Mouse (Mus musculus): Measurements from ENCODE around the gene Abca8a.

Gene Abca8a

DNA sequence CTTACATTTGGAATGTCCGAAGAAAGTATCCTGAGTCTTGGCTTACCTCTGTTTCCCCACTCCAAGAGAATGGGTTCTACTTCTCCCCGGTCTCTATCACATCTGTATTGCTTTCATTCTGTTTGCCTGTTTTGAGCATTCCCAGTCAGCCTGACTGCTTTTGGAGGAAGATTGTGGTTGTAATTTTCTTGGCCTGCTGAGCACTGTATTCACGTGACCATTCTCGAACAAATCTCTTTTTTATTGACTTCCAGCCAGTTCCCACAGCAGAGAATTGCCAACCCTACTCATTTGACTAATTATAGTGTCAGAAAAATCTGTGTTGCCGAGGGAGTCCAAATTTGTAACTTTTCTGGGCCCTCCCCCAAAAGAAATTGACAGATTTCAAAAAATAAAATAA is at the start of gene Abca8a:
Abca8a (minus strand) TSS at position 121 of the 400 bp plus-strand sequence.
- DNase-seq (ENCODE audit: low spot score), result no peak

DNA sequence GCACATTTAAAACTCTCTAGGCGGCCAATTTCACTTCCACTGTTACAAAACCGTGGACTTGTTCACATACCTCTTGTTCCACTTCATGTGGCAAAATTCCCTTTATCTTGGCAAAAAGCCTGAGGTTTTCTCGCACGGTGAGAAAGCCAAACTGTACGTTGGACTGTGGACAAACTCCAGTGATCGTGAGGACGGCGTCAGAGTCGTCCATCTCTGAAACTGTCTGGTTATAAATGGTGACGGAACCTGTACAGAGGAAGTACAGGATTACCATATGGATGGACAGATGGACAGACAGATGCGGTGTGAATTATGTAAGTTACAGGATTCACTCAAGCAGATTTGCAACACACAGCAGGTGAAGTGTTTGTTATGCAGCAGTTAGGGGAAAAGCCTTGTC is 49.6 kb upstream of the Abca8a start:
- DNase-seq (ENCODE audit: low spot score), result no peak

DNA sequence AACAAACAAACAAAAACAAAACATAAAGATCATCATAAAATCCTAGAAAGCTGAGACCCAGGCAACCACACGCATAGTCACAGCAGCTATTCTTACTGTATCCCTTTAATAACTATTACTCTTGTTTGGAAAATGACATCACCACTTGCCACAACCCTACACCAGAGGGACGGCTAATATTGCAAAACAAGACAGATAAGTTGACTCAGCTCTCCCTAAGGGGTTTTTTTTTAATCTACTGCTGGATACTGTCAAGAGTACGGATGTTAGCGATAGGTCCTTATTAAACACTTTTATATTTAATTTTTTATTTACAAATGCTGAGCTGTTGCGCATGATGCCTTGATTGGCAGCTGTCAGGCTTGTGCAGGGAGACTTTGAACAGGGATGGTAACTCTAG is 35.0 kb upstream of the Abca8a start:
- no peak for DNase-seq (ENCODE audit: low spot score)

DNA sequence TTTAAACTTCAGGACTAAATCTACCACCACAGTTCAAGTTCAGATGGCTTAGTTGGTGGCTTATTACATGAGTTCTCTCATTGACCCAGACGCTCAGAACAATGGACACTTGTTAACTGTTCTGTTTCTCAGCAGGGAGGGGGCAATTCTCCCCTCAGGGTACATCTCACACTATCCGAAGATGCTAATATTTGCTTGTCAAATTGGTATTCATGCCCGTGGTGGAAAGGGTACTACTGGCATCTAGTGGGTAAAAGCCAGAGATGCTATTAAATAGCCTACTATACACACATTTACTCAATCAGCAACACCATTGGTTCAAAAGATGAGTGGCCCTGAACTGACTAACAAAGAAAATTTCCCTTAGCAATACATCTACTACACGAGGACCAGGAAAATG is 15.4 kb upstream of the Abca8a start:
- peak; percentile 21 for DNase-seq (ENCODE audit: low spot score)

DNA sequence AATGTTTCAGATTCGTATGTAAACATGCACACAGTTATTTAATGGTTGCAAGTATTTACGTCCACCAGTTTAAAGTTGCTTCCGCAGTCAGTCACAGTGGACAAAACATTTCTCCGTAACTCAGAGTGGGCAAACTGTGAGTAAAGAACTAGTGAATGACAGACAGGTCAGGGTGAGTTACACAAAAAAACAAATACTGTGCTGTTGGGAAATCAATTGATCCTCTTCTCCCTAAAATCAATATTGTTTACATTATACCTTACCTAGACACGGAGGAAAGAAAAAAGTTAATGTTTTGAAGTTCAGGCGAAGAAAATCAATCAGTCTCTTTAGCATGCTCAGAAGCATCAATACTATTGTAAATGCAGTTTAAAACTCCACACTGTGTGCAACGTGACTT is 5.7 kb upstream of the Abca8a start:
- DNase-seq (ENCODE audit: low spot score), result no peak

DNA sequence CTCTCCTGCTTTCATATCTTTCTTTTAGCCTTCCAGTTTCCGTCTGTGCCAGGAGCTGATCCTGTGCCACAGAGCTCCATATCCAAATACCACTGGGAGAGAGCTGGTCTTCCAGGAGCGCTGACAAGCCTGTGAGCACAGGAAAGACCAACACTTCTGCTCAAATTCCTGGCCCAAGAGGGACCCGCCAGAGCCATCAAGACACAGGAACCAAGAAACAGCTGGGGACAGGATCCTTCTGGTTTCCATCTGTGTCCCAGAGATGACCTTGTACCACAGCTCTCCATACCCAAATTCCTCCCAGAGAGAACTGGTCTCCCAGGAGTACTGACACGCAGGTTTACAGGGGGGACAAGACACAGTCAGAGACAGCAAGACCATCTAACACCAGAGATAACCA is 3.1 kb upstream of the Abca8a start:
- DNase-seq (ENCODE audit: low spot score), result no peak

DNA sequence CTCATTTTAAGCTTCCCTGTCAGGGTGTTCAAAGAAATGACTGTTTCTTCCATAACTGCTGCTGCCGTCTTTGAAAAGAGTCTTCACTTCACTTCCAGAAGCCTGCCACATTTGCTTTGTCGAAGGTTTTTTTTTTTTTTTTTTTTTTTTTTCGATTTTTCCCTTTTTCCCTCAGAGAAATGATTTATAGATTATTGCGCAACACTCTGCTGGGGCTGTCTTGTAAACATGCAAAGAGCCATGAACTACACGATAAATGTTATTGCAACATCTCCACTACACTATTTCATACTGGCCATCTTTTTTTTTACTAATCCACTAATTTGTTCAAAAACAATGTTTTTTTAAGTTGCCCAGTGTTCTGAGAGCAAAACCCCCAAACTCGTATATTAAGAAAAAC is 1.7 kb upstream of the Abca8a start:
- DNase-seq (ENCODE audit: low spot score), result no peak

DNA sequence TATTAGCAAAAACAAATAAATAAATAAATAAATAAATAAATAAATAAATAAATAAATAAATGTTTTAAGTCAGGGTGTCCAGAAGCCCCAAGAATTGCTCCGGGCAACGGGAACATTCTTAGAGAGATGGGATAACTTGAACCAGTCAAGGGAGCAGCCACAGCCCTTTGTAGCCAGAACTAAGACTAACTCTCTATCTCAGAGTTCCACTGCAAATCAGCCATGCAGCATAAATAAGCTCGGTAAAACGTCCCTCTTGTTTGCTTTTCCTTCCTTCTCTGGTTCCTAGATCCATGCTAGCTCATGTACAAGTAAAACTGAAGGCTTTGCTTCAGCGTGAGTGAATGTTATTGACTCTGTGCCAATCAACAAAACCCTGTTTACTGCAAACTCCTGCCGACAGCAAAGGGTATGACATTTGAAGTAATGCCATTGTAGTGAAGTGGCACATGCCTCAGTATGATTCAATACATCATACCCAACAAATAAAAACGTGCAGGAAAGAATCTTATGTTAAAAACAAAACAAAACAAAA is 865 bp downstream of the Abca8a start:
- DNase-seq (ENCODE audit: low spot score), result no peak

DNA sequence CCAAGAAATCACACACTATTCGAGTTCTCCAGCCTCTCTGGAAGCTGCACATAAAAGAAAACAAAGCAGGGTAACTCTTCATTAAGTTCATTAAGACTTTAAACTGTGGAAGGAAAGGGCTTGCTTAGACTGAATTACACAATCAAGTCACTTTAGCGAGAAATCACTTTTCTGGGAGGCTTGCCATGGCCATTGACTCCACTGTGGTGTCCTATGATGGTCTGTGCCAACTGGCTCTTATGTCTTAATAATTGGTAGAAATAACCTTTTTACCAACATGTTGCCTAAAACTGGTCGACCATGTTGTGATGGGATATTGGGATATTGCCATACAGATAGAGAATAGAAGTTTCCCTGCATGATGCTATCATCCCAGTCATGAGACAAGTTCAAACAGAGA is 1.5 kb downstream of the Abca8a start:
- no peak for DNase-seq (ENCODE audit: low spot score)

DNA sequence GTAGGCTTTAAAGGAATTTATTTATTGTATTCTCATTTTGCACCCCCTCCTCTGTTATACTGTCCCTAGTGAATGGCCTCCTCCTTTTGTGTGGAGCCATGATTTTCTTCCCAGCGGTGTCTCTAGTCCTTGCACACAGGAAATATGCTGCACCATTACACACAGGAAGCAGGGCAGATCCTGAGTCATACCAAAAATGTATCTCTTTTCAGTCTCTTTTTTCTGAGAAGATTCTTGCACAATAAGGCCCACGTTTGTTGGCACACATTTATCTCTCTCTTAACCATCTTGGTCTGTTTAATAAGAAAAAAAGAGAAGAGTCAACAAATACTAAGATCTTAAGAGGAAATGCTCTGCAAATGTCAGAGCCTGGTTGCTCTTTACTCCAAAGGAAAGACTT is 4.5 kb downstream of the Abca8a start:
- DNase-seq (ENCODE audit: low spot score), result no peak

DNA sequence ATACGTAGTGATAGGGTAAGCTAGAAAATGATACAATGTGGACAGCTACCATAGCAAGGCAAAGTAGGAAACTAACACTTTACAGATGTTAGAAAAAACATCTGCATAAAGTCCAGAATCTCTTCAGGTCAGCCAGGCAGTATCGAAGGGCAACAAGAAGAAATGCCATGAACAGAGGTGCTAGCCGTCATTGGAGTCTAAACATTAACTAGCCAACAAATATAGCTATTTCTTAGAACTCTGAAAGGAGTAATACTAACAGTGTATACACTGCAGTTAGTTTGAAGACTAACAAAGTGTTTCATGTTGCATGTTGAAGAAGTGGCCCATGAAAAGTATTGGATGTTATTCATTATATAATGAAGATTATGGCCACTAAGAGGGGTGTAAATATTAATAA is 23.6 kb downstream of the Abca8a start:
- DNase-seq (ENCODE audit: low spot score), result no peak

DNA sequence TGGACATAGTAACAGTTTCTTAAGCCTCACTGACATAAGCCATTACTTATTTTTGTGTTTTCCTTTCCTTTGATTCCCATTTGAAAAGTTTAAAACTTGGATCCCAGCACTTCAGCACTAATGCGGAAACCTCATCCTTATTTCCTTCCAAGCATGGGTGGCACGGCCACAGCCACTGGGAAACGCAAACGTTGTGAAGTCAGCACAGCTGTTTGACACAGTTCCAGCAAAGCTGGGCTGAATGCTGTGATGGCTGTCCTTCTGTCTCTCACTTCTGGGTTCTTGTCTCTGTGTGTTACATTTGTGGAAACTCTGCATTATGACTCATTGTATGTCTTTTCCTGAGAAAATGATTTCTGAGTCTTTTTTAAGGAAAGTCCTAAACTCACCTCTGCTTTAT is 34.7 kb downstream of the Abca8a start:
- no peak for DNase-seq (ENCODE audit: low spot score)

DNA sequence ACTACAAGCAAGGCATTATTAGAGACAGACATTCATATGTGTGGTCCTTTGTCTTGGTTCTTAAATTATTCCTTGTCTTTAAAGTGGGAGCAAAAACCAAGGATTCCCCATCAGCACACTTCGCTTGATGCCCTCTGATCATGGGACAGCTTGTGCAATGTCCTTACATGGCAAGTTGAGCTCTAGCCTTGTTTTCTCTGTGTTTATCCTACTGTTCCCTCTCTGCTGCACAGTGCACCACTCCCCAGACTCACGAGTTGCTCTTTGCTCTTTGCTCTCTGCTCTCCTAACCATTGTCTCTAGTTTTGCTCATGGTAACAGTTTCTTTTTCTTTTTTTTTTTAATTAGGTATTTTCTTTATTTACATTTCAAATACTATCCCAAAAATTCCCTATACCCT is 35.7 kb downstream of the Abca8a start:
- no peak for DNase-seq (ENCODE audit: low spot score)

DNA sequence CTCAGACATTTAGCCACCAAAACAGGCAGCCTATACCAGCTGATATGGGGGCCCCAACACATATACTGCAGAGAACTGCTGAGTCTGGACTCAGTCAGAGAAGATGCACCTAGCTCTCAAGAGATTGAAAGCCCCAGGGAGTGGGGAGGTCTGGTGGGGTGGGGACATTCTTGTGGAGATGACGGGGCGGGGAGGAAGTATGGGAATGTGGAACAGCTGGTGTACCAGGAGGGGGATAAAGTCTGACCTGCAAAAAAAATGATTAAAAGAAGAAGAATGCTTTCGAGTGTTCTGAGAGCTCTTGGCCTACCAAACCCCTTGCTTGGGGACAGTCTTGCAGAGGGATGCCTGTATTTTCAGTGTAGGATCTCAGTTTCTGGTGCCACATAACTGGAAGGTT is 42.1 kb downstream of the Abca8a start:
- DNase-seq (ENCODE audit: low spot score), result no peak

DNA sequence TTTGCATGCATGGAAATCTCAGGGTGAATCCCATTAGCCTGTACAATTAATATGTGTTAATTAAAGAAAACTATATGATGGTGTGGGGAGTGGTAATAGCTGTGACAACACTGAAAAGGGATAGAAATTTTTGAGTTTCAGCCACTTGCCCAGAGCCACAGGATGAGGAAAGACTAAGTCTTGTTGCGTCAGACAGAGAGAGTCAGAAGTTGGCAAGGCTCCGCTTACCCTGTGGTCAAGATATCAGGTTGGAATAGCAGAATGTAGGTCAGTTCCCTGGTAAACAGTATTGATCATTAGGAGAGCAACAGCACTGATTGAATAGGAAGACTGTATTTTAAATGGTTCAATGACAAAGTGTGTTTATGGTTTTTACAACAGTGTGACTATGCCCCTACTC is 58.0 kb downstream of the Abca8a start:
- DNase-seq (ENCODE audit: low spot score), result no peak

DNA sequence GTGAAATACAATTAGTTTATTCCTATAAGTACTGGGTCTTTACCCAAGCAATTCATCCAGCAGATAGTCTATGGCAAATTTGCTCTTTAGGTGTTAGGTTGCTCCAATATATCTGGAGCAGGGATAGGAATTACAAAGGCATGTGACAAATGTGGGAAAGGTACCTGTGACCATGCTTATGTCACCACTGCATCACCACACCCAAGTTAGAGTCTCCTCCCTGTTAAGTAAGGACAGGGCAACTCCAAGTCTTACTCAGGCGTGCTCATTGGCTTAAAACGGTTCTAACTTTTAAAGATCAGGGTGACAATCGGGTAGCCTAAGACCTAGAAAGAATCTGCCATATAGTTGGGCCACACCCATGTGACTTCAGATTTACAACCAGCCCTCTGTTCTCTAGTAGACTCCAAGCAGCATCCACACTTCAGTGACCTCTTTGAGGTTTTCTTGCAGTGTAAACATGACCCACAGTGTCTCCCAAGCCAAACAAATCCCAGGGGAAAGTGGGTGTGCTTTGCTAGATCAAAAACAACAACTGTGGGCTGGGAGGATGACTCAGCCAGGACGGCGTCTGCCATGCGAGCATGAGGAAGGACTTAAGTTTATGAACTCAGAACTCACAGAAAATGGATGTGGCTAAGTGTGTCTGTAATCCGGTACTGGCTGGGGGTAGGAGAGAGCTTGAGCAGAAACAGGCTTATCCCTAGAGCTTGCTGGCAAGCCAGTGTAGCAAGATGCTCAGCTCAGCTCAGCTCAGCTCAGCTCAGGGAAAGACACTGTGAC is 66.7 kb downstream of the Abca8a start:
- peak; percentile 6 for DNase-seq (ENCODE audit: low spot score)

DNA sequence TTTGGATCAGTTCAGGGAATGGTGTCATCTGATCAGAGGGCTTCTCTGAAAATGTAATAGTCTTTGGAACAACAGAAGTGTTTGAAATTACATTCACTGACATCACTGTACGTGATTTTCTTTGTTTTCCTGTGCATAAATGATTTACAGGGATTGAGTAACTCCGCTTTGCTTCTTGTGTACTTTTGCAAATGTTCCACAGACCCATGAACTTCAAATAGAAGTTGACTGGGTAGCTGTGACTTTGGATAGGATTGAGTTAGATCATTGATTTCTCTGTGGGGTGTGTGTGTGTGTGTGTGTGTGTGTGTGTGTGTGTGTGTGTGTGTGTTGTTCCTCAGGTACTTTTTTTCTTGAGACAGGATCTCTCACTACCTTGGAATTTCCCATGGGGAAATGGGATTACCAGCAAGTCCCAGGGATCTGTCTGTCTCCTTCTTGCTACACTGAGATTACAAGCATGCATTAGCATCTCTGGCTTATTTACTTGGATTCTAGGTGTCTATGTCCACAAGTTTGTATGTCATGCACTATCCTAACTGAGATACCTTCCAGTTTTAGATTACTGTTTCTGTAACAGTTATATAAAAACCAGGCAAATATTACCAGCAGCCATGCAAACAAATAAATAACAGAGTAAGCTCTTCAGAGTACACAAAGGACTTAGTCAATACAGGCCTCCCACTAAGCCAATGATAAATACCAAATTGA is 84.8 kb downstream of the Abca8a start:
- no peak for DNase-seq (ENCODE audit: low spot score)

DNA sequence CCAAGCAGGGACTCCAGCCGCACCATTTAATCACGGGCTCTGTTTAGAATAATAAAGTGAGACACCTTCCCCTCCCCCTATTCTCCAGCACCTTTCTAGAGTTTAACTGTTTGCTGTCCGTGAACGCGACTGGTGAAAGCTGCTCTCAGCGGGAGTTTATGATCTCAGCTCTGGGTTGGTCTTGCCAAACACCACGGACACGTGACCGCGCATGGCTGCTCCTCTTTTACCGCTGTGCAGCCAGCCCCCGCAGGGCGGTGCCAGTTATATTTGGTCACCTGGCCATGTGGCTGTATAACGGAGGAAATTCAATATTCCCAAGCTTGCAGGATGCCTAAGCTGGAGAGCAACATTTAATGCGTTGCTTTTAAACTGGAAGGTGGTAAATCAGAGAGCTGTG is 100.2 kb downstream of the Abca8a start, which contains the start of gene Abca8b:
Abca8b (minus strand) TSS at position 222 of the 400 bp plus-strand sequence.
- DNase-seq (ENCODE audit: low spot score), result peak; percentile 89

DNA sequence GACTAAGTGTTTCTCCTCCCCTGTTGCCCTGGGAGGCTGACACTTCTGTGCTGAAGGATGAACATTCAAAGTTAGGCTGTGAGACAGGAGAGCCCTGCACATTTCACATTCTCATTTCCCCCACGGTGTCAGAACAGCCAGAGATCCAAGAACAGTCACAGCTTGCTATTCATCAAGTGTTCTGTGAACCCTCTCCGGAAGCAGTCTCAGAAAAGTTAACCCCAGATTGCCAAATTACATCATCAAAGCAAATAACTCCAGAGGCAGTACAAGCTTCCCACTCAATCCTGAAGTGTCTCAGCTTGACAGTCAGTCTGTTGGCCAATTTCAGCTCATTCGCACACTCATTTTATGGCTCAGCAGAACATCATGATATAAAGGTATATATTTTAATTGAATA is 100.8 kb downstream of the Abca8a start:
- DNase-seq (ENCODE audit: low spot score), result peak; percentile 59

DNA sequence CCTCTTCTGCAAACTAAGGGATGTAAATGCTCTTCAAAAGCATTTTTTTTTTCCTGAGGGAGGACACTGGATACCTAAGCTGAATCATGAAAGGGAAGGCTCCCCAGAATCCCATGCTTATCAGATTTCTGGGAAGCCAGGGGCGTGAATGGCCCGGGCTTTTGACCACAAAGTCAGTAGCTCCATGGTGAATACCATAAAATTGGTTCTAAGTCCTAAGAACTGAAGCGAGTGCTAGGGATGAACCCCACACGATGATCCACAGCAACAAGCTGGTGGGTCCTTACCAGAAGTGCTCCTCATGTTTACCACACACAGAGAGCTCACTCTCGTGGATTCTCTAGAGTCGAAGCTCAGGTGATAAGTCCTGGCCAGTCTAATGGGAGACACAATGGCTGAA is 101.8 kb downstream of the Abca8a start:
- DNase-seq (ENCODE audit: low spot score), result no peak

DNA sequence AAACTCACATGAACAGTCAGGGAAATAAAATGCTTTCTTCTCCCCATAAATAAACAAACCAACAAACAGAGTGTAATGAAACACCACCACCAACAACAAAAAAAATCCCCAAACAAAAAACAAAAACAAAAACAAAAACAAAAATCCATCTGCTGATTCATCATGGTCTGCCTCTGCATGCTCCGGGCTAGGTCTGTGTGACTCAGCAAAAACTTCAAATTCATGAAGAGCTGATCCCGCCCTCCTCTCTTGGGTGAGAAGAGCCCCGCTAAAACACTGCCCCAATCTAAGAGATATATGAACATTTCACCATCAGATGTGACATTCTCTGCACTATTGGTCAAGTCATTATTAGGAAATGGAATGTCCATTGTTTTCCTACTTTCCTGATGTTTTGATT is 104.5 kb downstream of the Abca8a start:
- no peak for DNase-seq (ENCODE audit: low spot score)

DNA sequence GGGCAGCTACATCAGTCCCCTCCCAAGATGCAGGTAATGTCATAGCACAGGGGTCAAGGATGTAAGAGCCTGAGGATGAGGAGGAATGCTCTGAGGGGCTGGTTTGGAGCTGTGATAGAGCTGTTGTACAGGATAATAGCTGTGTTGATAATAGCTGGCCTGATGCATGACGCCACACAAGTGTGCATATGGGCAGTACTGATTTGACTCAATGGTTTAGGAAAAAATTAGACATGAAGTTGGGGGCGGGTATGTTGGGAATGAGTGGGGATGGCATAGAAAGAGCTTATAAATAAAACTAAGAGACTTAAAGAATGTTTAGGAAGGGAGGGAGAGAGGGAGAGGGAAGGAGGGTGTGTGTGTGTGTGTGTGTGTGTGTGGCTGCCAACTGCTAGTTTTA is 105.5 kb downstream of the Abca8a start:
- no peak for DNase-seq (ENCODE audit: low spot score)

DNA sequence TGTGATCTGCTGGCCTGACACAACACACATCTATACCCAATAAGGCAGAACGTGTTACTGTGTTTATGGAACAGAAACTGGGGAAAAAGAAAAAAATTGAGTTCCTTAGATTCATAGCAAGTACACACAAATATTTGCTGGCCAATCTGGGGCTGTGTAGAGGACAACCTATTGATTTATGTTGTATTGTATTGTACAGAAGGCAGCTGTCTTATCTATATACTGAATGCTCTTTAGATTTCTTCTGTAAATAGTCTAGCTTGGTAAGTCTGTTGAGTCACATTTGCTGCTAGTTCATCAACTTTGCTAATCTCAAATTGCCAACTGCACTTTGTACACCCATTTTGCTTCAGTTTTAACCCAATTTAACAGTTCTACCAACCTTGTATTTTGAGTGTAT is 107.6 kb downstream of the Abca8a start:
- no peak for DNase-seq (ENCODE audit: low spot score)
